Mouse (Mus musculus): Measurements from ENCODE around the gene Tnfsf12. TPM values are rescaled to one million over a fixed set of nuclear protein-coding genes. Genes with fewer than 3 reads are reported as not detected.
A peak's percentile ranks its signal among the peaks of the same experiment; 100 is the strongest.

Gene Tnfsf12
- total and polyA plus RNA-seq, 2 experiments from 2014 or later, result 5.0 to 7.1 TPM

DNA sequence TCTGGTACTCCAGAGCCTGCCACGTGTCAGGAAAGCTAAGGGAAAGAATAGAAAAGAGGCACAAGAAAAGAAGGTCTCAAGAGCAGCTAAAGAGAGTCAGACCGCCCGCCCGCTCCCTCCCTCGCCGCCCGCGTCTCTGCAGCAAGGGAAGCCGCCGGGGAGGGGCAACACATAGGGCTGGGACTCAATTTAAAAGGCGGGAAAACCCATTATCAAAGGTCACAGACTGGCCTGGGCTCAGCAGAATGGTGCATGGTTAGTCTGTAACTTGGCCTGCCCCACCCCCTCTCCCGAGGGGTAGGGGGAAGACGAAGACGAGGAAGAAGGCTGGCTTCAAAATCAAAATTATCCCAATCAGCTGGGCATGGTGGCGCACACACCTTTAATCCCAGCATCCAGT is 23.0 kb upstream of the Tnfsf12 start:
- DNase-seq (ENCODE audit: low spot score), result no peak
- Histone ChIP-seq H3K9ac (replicated peaks; ENCODE audit: low read length) (no peak overlapping the region), H3K27me3 (ENCODE audit: insufficient read depth, low read length) (no peaks in the 10 kb centered on the region), H3K9me3 (ENCODE audit: low read length) (no peaks in the 10 kb centered on the region), H3K4me3 (ENCODE audit: low read length) (no peak overlapping the region), H3K36me3 (ENCODE audit: insufficient read depth, low read length) (no peaks in the 10 kb centered on the region), H3K4me1 (ENCODE audit: insufficient read depth, low read length) (no peaks in the 10 kb centered on the region), H3K4me2 (ENCODE audit: low read depth, low read length) (no peak overlapping the region), H3K27ac (no peak overlapping the region)
- no peak for TF ChIP-seq CTCF (IDR thresholded peaks at IDR 0.05; ENCODE audit: low read depth)
- ATAC-seq, result no peak
- WGBS, result 20% methylated on average over 15 of the region's 15 CpGs

DNA sequence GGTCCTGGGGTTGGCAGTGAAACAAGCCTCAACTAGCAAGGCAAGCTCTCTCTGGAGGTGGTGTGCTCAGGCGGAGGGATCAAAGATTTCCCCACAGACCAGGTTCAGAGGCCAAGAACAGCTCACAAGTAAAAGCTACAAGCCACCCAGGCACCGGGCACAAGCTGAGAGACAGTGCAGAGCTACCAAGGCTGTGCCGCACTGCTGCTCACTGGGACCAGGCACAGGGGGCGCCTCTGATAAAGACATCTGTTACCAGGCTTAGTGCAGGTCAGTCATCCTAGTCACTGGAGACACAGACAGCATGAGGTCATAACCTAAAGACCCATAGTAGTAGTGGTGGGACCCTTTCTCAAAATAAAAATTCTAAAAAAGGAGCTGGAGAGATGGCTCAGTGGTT is 21.3 kb upstream of the Tnfsf12 start:
- no peak overlapping the region for H3K27ac ChIP-seq
- no peaks in the 10 kb centered on the region for H3K36me3 ChIP-seq (ENCODE audit: insufficient read depth, low read length)
- no peak for ATAC-seq
- no peak overlapping the region for H3K4me3 ChIP-seq (ENCODE audit: low read length)
- no peak overlapping the region for H3K9ac ChIP-seq (replicated peaks; ENCODE audit: low read length)
- no peaks in the 10 kb centered on the region for H3K27me3 ChIP-seq (ENCODE audit: insufficient read depth, low read length)
- no peak for DNase-seq (ENCODE audit: low spot score)
- 75% methylated on average over 4 of the region's 4 CpGs for WGBS
- H3K9me3 ChIP-seq (ENCODE audit: low read length), result no peaks in the 10 kb centered on the region
- TF ChIP-seq CTCF (IDR thresholded peaks at IDR 0.05; ENCODE audit: low read depth), result no peak
- no peaks in the 10 kb centered on the region for H3K4me1 ChIP-seq (ENCODE audit: insufficient read depth, low read length)
- H3K4me2 ChIP-seq (ENCODE audit: low read depth, low read length), result no peak overlapping the region

DNA sequence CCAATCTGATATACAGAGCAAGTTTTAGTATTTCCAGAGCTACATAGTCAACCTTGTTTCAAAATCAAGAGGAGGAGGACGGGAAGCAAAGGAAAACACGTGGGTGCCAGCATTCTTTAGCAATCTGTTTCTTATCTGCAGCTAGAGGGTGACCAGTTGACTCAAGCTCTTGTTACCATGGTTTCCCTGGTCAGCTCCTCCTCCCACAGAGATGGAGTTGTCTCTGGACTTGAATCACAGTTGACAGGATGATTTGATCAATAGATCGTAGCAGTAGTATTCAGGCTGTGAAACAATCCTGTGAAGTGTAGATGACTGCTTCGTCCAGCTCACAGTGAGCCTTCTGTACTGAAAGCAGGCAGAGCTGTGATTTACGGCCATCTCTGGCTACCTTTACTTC is 20.3 kb upstream of the Tnfsf12 start:
- WGBS, result 22% methylated on average over 5 of the region's 5 CpGs
- no peak overlapping the region for H3K4me3 ChIP-seq (ENCODE audit: low read length)
- H3K27ac ChIP-seq, result no peak overlapping the region
- TF ChIP-seq CTCF (IDR thresholded peaks at IDR 0.05; ENCODE audit: low read depth), result no peak
- H3K27me3 ChIP-seq (ENCODE audit: insufficient read depth, low read length), result no peaks in the 10 kb centered on the region
- no peak for DNase-seq (ENCODE audit: low spot score)
- ATAC-seq, result no peak
- no peaks in the 10 kb centered on the region for H3K36me3 ChIP-seq (ENCODE audit: insufficient read depth, low read length)
- H3K9ac ChIP-seq (replicated peaks; ENCODE audit: low read length), result no peak overlapping the region
- no peaks in the 10 kb centered on the region for H3K4me1 ChIP-seq (ENCODE audit: insufficient read depth, low read length)
- H3K9me3 ChIP-seq (ENCODE audit: low read length), result no peaks in the 10 kb centered on the region
- H3K4me2 ChIP-seq (ENCODE audit: low read depth, low read length), result no peak overlapping the region

DNA sequence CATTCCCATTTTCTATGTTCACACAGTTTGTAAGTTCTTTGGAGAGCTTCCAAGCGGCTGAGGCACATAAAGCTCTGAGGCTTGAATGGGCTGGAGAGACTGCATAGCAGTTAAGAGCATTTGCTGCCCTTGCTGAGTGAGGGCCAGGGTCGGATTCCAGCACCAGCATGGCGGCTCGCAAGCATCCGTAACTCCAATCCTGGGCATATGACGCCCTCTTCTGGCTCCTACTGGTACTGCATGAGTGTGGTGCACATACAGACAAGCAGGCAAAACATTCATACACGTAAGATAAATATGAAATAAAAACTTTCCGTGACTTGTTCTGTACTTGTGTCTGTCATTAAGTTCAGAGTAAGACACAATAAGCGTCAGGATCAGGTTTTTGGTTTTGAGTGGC is 19.8 kb upstream of the Tnfsf12 start:
- H3K4me1 ChIP-seq (ENCODE audit: insufficient read depth, low read length), result no peaks in the 10 kb centered on the region
- WGBS, result 61% methylated on average over 9 of the region's 9 CpGs
- peak; percentile 17 for DNase-seq (ENCODE audit: low spot score)
- TF ChIP-seq CTCF (IDR thresholded peaks at IDR 0.05; ENCODE audit: low read depth), result peak; percentile 62
- no peaks in the 10 kb centered on the region for H3K9me3 ChIP-seq (ENCODE audit: low read length)
- no peak overlapping the region for H3K4me3 ChIP-seq (ENCODE audit: low read length)
- H3K27ac ChIP-seq, result no peak overlapping the region
- H3K36me3 ChIP-seq (ENCODE audit: insufficient read depth, low read length), result no peaks in the 10 kb centered on the region
- no peak overlapping the region for H3K9ac ChIP-seq (replicated peaks; ENCODE audit: low read length)
- no peaks in the 10 kb centered on the region for H3K27me3 ChIP-seq (ENCODE audit: insufficient read depth, low read length)
- H3K4me2 ChIP-seq (ENCODE audit: low read depth, low read length), result no peak overlapping the region
- no peak for ATAC-seq

DNA sequence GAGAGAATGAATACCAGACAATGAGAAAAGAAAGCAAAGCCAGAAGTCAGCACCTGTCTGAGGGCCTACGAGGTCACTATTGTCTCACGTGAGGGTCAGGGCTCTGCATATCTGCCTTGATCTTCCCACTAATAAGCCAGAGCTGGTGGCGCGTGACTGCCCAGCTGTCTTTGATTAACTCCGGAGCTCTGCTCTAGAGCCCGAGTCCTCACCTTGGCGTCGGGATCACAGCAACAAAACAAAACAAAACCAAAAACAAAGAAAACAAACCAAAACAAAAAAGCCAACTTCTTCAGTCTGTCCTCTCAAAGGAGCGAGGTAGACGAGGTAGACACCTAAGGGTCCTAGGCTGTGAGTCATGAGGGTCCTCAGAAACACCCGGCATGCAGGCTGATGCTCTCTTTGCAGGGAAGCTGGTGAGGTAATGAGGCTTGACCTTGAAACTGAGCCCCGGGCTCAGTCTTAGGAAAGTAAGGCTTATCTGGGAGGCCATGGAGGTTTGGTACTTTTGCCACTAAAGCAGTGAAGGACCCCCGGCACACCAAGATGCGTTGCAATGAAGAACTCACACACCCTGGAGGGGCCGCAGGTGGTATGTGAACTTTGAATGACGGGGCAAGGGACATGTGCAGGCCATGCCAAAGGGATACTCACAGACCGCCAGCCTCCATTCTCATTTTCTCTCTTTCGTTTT is 19.1 kb upstream of the Tnfsf12 start:
- Histone ChIP-seq H3K9ac (replicated peaks; ENCODE audit: low read length) (no peak overlapping the region), H3K27ac (no peak overlapping the region), H3K4me2 (ENCODE audit: low read depth, low read length) (no peak overlapping the region), H3K27me3 (ENCODE audit: insufficient read depth, low read length) (no peaks in the 10 kb centered on the region), H3K36me3 (ENCODE audit: insufficient read depth, low read length) (no peaks in the 10 kb centered on the region), H3K9me3 (ENCODE audit: low read length) (no peaks in the 10 kb centered on the region), H3K4me1 (ENCODE audit: insufficient read depth, low read length) (no peaks in the 10 kb centered on the region), H3K4me3 (ENCODE audit: low read length) (no peak overlapping the region)
- ATAC-seq, result no peak
- no peak for TF ChIP-seq CTCF (IDR thresholded peaks at IDR 0.05; ENCODE audit: low read depth)
- 69% methylated on average over 18 of the region's 18 CpGs for WGBS
- no peak for DNase-seq (ENCODE audit: low spot score)

DNA sequence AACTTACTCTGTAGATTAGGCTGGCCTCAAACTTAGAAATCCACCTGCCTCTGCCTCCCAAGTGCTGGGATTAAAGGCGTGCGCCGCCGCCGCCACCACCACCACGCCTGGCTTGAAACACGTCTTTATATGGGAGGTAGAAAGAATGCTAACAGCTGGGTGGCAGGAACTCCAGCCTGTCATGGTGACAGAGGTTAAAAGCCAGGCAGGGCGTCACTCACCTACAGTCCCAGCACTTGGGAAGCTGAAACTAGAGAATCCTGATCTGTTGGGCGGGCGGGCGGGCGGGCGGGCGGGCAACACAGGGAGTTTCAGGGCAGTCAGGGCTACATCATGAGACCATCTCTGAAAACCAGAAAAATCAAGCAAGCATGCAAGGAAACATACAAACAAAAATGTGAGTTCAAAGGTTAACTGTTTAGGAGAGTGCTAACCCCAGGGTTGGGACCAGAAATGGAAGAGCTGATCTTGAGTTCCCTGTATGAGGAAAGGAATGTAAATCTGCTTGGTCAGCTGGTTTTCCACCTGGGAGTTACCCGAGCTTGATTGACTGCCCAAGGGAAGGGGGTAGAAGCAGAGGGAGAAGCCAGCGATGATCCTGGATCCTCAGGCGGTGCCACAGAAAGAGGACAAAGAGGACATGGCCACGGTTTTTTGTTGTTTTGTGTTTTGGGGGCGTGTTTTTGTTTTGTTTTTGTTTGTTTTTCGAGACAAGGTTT is 17.5 kb upstream of the Tnfsf12 start:
- 81% methylated on average over 20 of the region's 20 CpGs for WGBS

DNA sequence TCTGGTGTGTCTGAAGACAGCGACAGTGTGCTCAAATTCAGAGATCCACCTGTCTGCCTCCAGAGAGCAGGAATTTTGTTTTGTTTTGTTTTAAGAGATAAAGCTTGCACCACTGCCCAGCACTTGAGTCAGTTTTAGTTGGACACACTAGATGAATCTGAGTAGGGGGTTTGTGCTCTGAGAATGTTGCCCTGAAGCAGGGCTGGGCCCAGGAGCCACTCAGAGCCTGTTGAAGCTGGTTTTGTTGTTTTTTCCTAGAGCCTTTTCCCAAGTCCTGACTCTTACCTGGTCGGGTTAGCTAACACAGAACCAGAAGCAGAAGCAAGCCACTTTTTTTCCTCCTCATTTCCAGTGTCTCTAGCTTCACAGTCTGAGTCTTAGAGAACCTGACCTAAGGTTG is 15.4 kb upstream of the Tnfsf12 start:
- Histone ChIP-seq H3K4me2 (ENCODE audit: low read depth, low read length) (no peak overlapping the region), H3K27ac (no peak overlapping the region), H3K27me3 (ENCODE audit: insufficient read depth, low read length) (no peaks in the 10 kb centered on the region), H3K9ac (replicated peaks; ENCODE audit: low read length) (no peak overlapping the region), H3K9me3 (ENCODE audit: low read length) (no peaks in the 10 kb centered on the region), H3K4me1 (ENCODE audit: insufficient read depth, low read length) (0 out of 2 replicates have a peak, but pooled peaks cover 5% of the 10 kb centered on the region), H3K36me3 (ENCODE audit: insufficient read depth, low read length) (no peaks in the 10 kb centered on the region), H3K4me3 (ENCODE audit: low read length) (no peak overlapping the region)
- DNase-seq (ENCODE audit: low spot score) (no peak), ATAC-seq (no peak)
- 81% methylated on average over 2 of the region's 2 CpGs for WGBS
- no peak for TF ChIP-seq CTCF (IDR thresholded peaks at IDR 0.05; ENCODE audit: low read depth)

More for the DNA sequence above, 17.5 kb upstream of the Tnfsf12 start:
- Histone ChIP-seq H3K4me3 (ENCODE audit: low read length) (no peak overlapping the region), H3K4me1 (ENCODE audit: insufficient read depth, low read length) (no peaks in the 10 kb centered on the region), H3K9me3 (ENCODE audit: low read length) (no peaks in the 10 kb centered on the region), H3K9ac (replicated peaks; ENCODE audit: low read length) (no peak overlapping the region), H3K27me3 (ENCODE audit: insufficient read depth, low read length) (no peaks in the 10 kb centered on the region), H3K36me3 (ENCODE audit: insufficient read depth, low read length) (no peaks in the 10 kb centered on the region), H3K4me2 (ENCODE audit: low read depth, low read length) (no peak overlapping the region), H3K27ac (no peak overlapping the region)
- no peak for ATAC-seq
- no peak for TF ChIP-seq CTCF (IDR thresholded peaks at IDR 0.05; ENCODE audit: low read depth)
- no peak for DNase-seq (ENCODE audit: low spot score)

All from hindbrain, postnatal 0 days (tissue).